Mouse (Mus musculus) midbrain, embryonic 15.5 days (tissue): ENCODE measurements around the gene D10Wsu102e. TPM values are rescaled to one million over a fixed set of nuclear protein-coding genes. Genes with fewer than 3 reads are reported as not detected.
A peak's percentile ranks its signal among the peaks of the same experiment; 100 is the strongest.
"Not testable (repeated sequence)": the region's sequence is repeated elsewhere in the genome, so short reads cannot be mapped to it uniquely, and the experiment has no call there.

Source experiments
- ATAC-seq: fragments of 200-750 bp; cut with Nextera tagmentation; replicated peaks from 2 replicates; pipeline ENCODE4 v1.8.0; 2017; ENCODE audit warnings: moderate TSS enrichment
- H3K27ac ChIP-seq: fragments of 300-500 bp; sonication (generic); 2 replicates; pipeline ENCODE4 v1.5.1; 2015; ENCODE audit warnings: mild to moderate bottlenecking, inconsistent platforms
- H3K27me3 ChIP-seq: fragments of 300-500 bp; sonication (generic); replicated peaks from 2 replicates; pipeline ENCODE4 v1.6.1; 2015; ENCODE audit warnings: inconsistent platforms
- H3K36me3 ChIP-seq: fragments of 300-500 bp; sonication (generic); replicated peaks from 2 replicates; pipeline ENCODE4 v1.6.1; 2015; ENCODE audit warnings: inconsistent platforms
- H3K4me1 ChIP-seq: fragments of 300-500 bp; sonication (generic); 2 replicates; pipeline ENCODE4 v1.6.1; 2015; ENCODE audit warnings: inconsistent platforms
- H3K4me2 ChIP-seq: fragments of 300-500 bp; sonication (generic); 2 replicates; pipeline ENCODE4 v1.6.1; 2015; ENCODE audit warnings: inconsistent platforms, mild to moderate bottlenecking, moderate library complexity
- H3K4me3 ChIP-seq: fragments of 300-500 bp; sonication (generic); 2 replicates; pipeline ENCODE4 v1.5.1; 2015; ENCODE audit warnings: mild to moderate bottlenecking, inconsistent platforms
- H3K9ac ChIP-seq: fragments of 300-500 bp; sonication (generic); 2 replicates; pipeline ENCODE4 v1.6.1; 2015; ENCODE audit warnings: mild to moderate bottlenecking, inconsistent platforms
- H3K9me3 ChIP-seq: fragments of 300-500 bp; sonication (generic); 2 replicates; pipeline ENCODE4 v1.6.1; 2016; ENCODE audit warnings: inconsistent platforms
- WGBS: fragments of 180-500 bp; shearing (Covaris S2); methylation state at CpG from one replicate; pipeline ENCODE4 v1.1.7; 2015; ENCODE audit warnings: mixed read lengths; 5-methylcytosine and 5-hydroxymethylcytosine counted together
- polyA plus RNA-seq: library from polyadenylated mRNA; unstranded; fragments of >200 nt; fragmentation: Nextera tagmentation; extraction: Ambion mirVana; gene quantifications from 2 replicates; pipeline ENCODE4 v1.2.1, GENCODE M21; 2015

D10Wsu102e gene
- polyA plus RNA-seq, 1 experiment from 2014 or later, result 0.98 TPM

DNA sequence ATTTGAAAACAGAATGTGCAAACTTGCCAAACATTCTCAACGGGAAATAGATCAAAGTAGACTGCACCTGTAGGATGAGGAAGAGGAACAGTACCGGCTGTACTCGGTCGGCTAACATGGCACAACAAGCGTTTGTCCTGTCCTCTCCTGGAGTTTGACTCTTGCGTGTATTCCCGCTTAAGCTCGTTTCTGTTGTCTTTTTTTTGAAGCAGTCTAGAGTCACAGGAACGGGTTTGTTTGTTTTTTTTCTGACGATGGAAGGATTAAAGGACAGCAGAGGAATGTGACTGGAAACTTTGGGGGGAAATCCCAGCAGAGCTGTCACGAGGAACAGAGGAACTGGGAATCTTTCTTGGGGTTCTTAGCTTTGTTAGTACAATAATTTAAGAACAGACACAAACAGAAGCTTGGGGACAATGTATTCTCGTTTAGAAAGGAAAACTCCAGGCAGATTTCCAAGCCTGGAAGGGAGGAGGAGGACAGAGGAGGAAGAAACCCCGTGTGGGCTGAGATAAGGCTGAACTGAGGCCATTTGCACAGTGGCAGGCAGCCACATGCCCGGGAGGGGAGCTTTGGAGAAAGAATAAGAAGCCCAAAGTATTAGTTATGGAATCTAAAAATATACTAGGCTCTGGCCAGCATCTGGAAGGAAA is 6.2 kb upstream of the D10Wsu102e start:
- ATAC-seq, result no peak

DNA sequence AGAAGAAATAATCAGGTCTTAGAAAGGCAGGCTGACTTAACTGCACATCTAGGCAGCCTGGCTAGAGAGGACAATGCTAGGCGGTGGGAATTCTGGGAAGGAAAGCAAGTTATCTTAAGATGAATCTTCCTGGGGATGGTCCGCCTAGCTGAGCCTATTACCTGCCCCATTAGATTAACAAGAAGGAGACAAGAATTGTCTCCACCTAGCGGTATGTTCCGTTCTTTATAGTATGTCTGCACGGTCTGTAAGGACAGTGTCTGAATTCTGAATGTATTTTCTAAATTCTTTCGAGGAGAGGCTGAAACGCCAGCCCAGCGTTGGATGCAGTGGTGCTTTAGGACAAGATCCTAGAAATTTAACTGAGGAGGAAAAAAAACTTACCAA is 5.7 kb upstream of the D10Wsu102e start:
- peaks cover 6% of the 10 kb centered on the region for H3K4me1 ChIP-seq
- 0 out of 2 replicates have a peak, but pooled peaks have one; percentile 60 for ATAC-seq
- no peak overlapping the region for H3K4me3 ChIP-seq
- no peak overlapping the region for H3K9ac ChIP-seq
- no peaks in the 10 kb centered on the region for H3K9me3 ChIP-seq
- no peaks in the 10 kb centered on the region for H3K27me3 ChIP-seq
- peak overlapping the region; percentile 19; the same call in 1 of the 2 replicates for H3K27ac ChIP-seq
- H3K36me3 ChIP-seq, result no peaks in the 10 kb centered on the region
- no peak overlapping the region for H3K4me2 ChIP-seq
- WGBS, result 59% methylated on average over 8 of the region's 8 CpGs

More for the DNA sequence above, 6.2 kb upstream of the D10Wsu102e start:
- no peaks in the 10 kb centered on the region for H3K27me3 ChIP-seq
- H3K36me3 ChIP-seq, result no peaks in the 10 kb centered on the region
- peaks cover 4% of the 10 kb centered on the region; the same call in 1 of the 2 replicates for H3K4me1 ChIP-seq
- WGBS, result 61% methylated on average over 14 of the region's 14 CpGs
- no peaks in the 10 kb centered on the region for H3K9me3 ChIP-seq
- no peak overlapping the region for H3K9ac ChIP-seq
- H3K4me2 ChIP-seq, result no peak overlapping the region
- H3K27ac ChIP-seq, result peak overlapping the region; percentile 19; the same call in 1 of the 2 replicates
- H3K4me3 ChIP-seq, result no peak overlapping the region

- Histone ChIP-seq H3K36me3 (no peaks in the 10 kb centered on the region), H3K27ac (no peak overlapping the region), H3K4me2 (no peak overlapping the region), H3K4me3 (no peak overlapping the region), H3K9me3 (no peaks in the 10 kb centered on the region), H3K27me3 (no peaks in the 10 kb centered on the region), H3K4me1 (peaks cover 14% of the 10 kb centered on the region), H3K9ac (no peak overlapping the region)
- WGBS, result 82% methylated on average over 12 of the region's 12 CpGs
- ATAC-seq, result no peak
These were observed 3.6 kb upstream of the D10Wsu102e start for GRCm38 (mm10) chr10:83356416-83356815.

- ATAC-seq, result peak; percentile 3; the same call in 1 of the 2 replicates
- 82% methylated on average over 4 of the region's 4 CpGs for WGBS
- Histone ChIP-seq H3K4me3 (peak overlapping the region; percentile 91), H3K36me3 (no peaks in the 10 kb centered on the region; the same call in 1 of the 2 replicates), H3K27ac (peak overlapping the region; percentile 81), H3K4me1 (peaks cover 19% of the 10 kb centered on the region), H3K9me3 (no peaks in the 10 kb centered on the region), H3K27me3 (no peaks in the 10 kb centered on the region), H3K4me2 (peak overlapping the region; percentile 89), H3K9ac (peak overlapping the region; percentile 37; the same call in 1 of the 2 replicates)
These were observed 570 bp upstream of the D10Wsu102e start for GRCm38 (mm10) chr10:83359451-83359850.

DNA sequence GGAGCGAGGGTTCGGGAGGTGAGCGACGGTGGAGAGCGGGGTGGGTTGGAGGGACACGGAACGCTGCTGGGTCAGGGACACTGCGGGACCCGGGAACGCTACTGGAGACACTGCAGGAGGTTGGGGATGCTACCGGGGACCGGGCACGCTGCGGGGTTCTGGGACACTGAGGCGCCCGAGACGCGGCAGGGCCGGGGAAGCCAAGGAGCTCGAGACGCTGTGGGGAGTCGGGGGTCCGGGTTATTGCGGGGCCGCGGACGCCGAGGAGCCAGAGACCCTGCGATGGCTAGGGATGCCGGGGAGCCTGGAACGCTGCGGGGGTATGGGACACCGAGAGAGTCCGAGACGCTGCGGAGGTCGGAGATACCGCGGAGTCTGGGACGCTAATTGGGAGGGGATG is 335 bp downstream of the D10Wsu102e start:
- H3K27ac ChIP-seq, result peak overlapping the region; percentile 81
- peak overlapping the region; percentile 89 for H3K4me2 ChIP-seq
- H3K4me1 ChIP-seq, result peaks cover 19% of the 10 kb centered on the region
- peak overlapping the region; percentile 91 for H3K4me3 ChIP-seq
- peak overlapping the region; percentile 78 for H3K9ac ChIP-seq
- H3K27me3 ChIP-seq, result no peaks in the 10 kb centered on the region
- peaks cover 7% of the 10 kb centered on the region; the same call in 1 of the 2 replicates for H3K36me3 ChIP-seq
- WGBS, result under 1% methylated on average over 40 of the region's 40 CpGs
- H3K9me3 ChIP-seq, result no peaks in the 10 kb centered on the region
- ATAC-seq, result peak; percentile 81

DNA sequence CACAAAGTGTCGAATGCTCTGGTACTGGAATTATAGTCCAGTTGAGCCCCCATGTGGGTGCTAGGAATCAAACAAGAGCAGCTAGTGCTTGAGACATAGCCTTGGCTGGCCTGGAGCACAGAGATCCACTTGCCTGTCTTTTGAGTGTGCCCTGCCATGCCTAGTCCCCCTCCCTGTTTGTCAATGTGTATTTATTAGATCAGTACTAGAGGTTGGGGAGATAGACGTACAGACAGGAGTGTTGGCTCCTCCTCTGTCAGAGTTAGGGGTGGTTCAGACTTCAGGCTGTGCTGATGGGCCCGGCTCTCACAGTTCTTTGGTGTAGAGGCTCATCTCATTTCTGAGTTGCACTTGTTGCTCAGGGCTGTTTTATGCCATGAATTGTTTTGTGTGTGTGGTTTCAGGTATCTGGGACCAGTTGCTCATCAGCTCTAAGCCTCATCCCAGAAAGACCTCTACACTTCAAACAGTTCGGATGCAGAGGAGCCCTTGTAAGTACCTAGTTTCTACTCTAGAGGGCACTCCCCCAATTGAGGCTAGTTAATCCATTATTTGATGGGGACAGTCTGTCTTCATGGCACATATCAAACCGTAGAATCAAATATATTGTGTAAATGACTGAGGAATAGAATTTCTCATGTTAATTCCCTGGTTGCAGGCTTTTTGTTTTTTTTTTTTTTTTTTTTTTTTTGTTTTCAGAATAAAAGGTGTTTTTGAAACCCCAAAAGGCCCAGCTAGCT is 1.8 kb downstream of the D10Wsu102e start:
- WGBS, result 48% methylated on average over 5 of the region's 5 CpGs
- Histone ChIP-seq H3K4me3 (0 out of 2 replicates have a peak overlapping the region, but pooled peaks have one; percentile 6), H3K4me1 (peaks cover 19% of the 10 kb centered on the region), H3K9me3 (no peaks in the 10 kb centered on the region), H3K9ac (no peak overlapping the region), H3K27me3 (no peaks in the 10 kb centered on the region), H3K27ac (no peak overlapping the region), H3K4me2 (peak overlapping the region; percentile 89; the same call in 1 of the 2 replicates), H3K36me3 (peaks cover 22% of the 10 kb centered on the region; the same call in 1 of the 2 replicates)
- no peak for ATAC-seq

DNA sequence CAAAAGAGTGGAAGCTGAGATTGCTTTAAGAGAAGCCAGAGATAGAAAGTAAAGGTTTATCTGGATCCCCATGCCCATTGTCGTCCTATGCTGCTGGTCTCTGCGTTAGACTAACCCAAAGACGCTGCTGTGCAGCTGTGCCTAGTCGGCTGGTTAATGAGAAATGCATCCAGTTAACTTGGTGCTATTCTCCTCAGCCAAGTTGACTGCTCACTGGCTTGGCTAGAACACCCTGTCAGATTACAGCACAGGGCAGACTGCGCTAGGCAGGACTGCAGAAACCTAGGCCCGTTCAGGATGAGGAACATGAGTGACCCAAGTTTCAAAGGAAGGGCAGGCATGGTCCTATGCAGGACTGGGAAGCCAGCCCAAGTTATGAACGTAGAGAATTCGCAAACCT is 3.4 kb downstream of the D10Wsu102e start:
- peaks cover 34% of the 10 kb centered on the region; the same call in 1 of the 2 replicates for H3K36me3 ChIP-seq
- H3K4me3 ChIP-seq, result no peak overlapping the region
- H3K4me1 ChIP-seq, result peaks cover 19% of the 10 kb centered on the region
- WGBS, result 97% methylated on average over 8 of the region's 8 CpGs
- H3K27me3 ChIP-seq, result no peaks in the 10 kb centered on the region
- no peak overlapping the region for H3K4me2 ChIP-seq
- no peaks in the 10 kb centered on the region for H3K9me3 ChIP-seq
- no peak for ATAC-seq
- no peak overlapping the region for H3K27ac ChIP-seq
- no peak overlapping the region for H3K9ac ChIP-seq

GRCm38 (mm10) chr10:83368918-83369317 is 8.9 kb downstream of the D10Wsu102e start:
- Histone ChIP-seq H3K9me3 (no peaks in the 10 kb centered on the region), H3K27me3 (no peaks in the 10 kb centered on the region), H3K4me2 (no peak overlapping the region), H3K9ac (no peak overlapping the region), H3K27ac (no peak overlapping the region), H3K4me3 (no peak overlapping the region), H3K36me3 (peaks cover 46% of the 10 kb centered on the region; the same call in 1 of the 2 replicates), H3K4me1 (no peaks in the 10 kb centered on the region)
- ATAC-seq, result no peak
- WGBS, result 91% methylated on average over 5 of the region's 5 CpGs

- Histone ChIP-seq H3K4me2 (no peak overlapping the region), H3K9me3 (no peaks in the 10 kb centered on the region), H3K27ac (no peak overlapping the region), H3K9ac (no peak overlapping the region), H3K27me3 (no peaks in the 10 kb centered on the region), H3K4me3 (no peak overlapping the region), H3K4me1 (no peaks in the 10 kb centered on the region), H3K36me3 (peaks cover 18% of the 10 kb centered on the region; the same call in 1 of the 2 replicates)
- ATAC-seq, result no peak
- WGBS, result 87% methylated on average over 3 of the region's 3 CpGs
These were observed 14.1 kb downstream of the D10Wsu102e start for GRCm38 (mm10) chr10:83374045-83374656.

GRCm38 (mm10) chr10:83375458-83375857 is 15.4 kb downstream of the D10Wsu102e start:
- WGBS, result 95% methylated on average over 5 of the region's 5 CpGs
- not testable (repeated sequence) for H3K9me3 ChIP-seq, H3K4me3 ChIP-seq, H3K9ac ChIP-seq, ATAC-seq, H3K27ac ChIP-seq, H3K27me3 ChIP-seq, H3K4me2 ChIP-seq, H3K4me1 ChIP-seq
- H3K36me3 ChIP-seq, result peaks cover 15% of the 10 kb centered on the region; the same call in 1 of the 2 replicates

GRCm38 (mm10) chr10:83376911-83377682 is 17.1 kb downstream of the D10Wsu102e start:
- Histone ChIP-seq H3K27me3 (no peaks in the 10 kb centered on the region), H3K36me3 (peaks cover 6% of the 10 kb centered on the region; the same call in 1 of the 2 replicates), H3K9ac (no peak overlapping the region), H3K4me3 (no peak overlapping the region), H3K27ac (no peak overlapping the region), H3K4me1 (no peaks in the 10 kb centered on the region), H3K9me3 (no peaks in the 10 kb centered on the region), H3K4me2 (no peak overlapping the region)
- no peak for ATAC-seq
- 92% methylated on average over 8 of the region's 8 CpGs for WGBS
